Mouse (Mus musculus) MEL (cell line): ENCODE measurements around the gene Rfx4. TPM values are rescaled to one million over a fixed set of nuclear protein-coding genes. Genes with fewer than 3 reads are reported as not detected.

Source experiments
- DNase-seq: peaks from one replicate; pipeline ENCODE4 v3.0.0; 2011; ENCODE audit warnings: low read depth, low spot score
- H3K27ac ChIP-seq: 2 replicates; pipeline ENCODE4 v1.5.1; 2012; ENCODE audit warnings: low read depth, mild to moderate bottlenecking, control low read depth, low read length, moderate library complexity; ENCODE audit not compliant: control insufficient read depth
- H3K27me3 ChIP-seq, 2 experiments: fragments of 150-350 bp in 1 of 2; sonication (generic) in 1 of 2; 2 replicates each; pipeline ENCODE4 v1.6.1; 2012; ENCODE audit warnings: low read length in 2 of 2, mild to moderate bottlenecking in 2 of 2, improper control_type of control experiment in 1 of 2, moderate library complexity in 1 of 2; ENCODE audit not compliant: insufficient read depth in 2 of 2, control insufficient read depth in 1 of 2
- H3K36me3 ChIP-seq, 2 experiments: 2 replicates each; pipeline ENCODE4 v1.6.1; 2012 to 2014; ENCODE audit warnings: low read length in 2 of 2, improper control_type of control experiment in 1 of 2, inconsistent platforms in 1 of 2, mild to moderate bottlenecking in 1 of 2; ENCODE audit not compliant: insufficient read depth in 2 of 2, control insufficient read depth in 1 of 2
- H3K4me1 ChIP-seq, 2 experiments: fragments of 150-350 bp in 1 of 2; sonication (generic) in 1 of 2; 2 replicates each; pipeline ENCODE4 v1.6.1; 2012; ENCODE audit warnings: low read length in 2 of 2, improper control_type of control experiment in 1 of 2, mild to moderate bottlenecking in 1 of 2; ENCODE audit not compliant: insufficient read depth in 2 of 2, control insufficient read depth in 1 of 2
- H3K4me3 ChIP-seq, 2 experiments: fragments of 150-350 bp in 1 of 2; sonication (generic) in 1 of 2; 2 replicates each; pipeline ENCODE4 v1.5.1; 2012; ENCODE audit warnings: low read depth in 2 of 2, low read length in 2 of 2, mild to moderate bottlenecking in 2 of 2, moderate library complexity in 2 of 2, control low read depth in 1 of 2, improper control_type of control experiment in 1 of 2; ENCODE audit not compliant: control insufficient read depth in 1 of 2, insufficient read depth in 1 of 2
- H3K79me2 ChIP-seq: 2 replicates; pipeline ENCODE4 v1.6.1; 2012; ENCODE audit warnings: mild to moderate bottlenecking, low read length, moderate library complexity; ENCODE audit not compliant: control insufficient read depth, poor library complexity, insufficient read depth
- H3K9ac ChIP-seq: 2 replicates; pipeline ENCODE4 v1.6.1; 2012; ENCODE audit warnings: low read depth, mild to moderate bottlenecking, control low read depth, low read length, moderate library complexity; ENCODE audit not compliant: control insufficient read depth, poor library complexity, severe bottlenecking
- H3K9me3 ChIP-seq: fragments of 150-350 bp; sonication (generic); replicated peaks from 2 replicates; pipeline ENCODE4 v1.6.1; 2012; ENCODE audit warnings: mild to moderate bottlenecking, low read length, improper control_type of control experiment, moderate library complexity; ENCODE audit not compliant: insufficient read depth
- BHLHE40 ChIP-seq: IDR thresholded peaks from 2 replicates; pipeline ENCODE4 v1.6.1; 2012; ENCODE audit warnings: low read depth, mild to moderate bottlenecking, inconsistent platforms, low read length, improper control_type of control experiment, borderline replicate concordance
- CHD2 ChIP-seq: IDR thresholded peaks from 2 replicates; pipeline ENCODE4 v1.6.1; 2011; ENCODE audit warnings: low read length, improper control_type of control experiment
- ELF1 ChIP-seq: IDR thresholded peaks from 2 replicates; pipeline ENCODE4 v1.6.1; 2014; ENCODE audit warnings: low read depth, mild to moderate bottlenecking, inconsistent platforms, low read length, improper control_type of control experiment, moderate library complexity
- EP300 ChIP-seq, 2 experiments: IDR thresholded peaks; 2 replicates each; pipeline ENCODE4 v1.6.1; 2011; ENCODE audit warnings: improper control_type of control experiment in 2 of 2, low read length in 2 of 2, low read depth in 1 of 2, mild to moderate bottlenecking in 1 of 2
- GABPA ChIP-seq: IDR thresholded peaks from 2 replicates; pipeline ENCODE4 v1.6.1; 2012; ENCODE audit warnings: low read depth, mild to moderate bottlenecking, inconsistent platforms, low read length, improper control_type of control experiment, moderate library complexity
- GATA1 ChIP-seq: IDR thresholded peaks from 2 replicates; pipeline ENCODE4 v1.6.1; 2011; ENCODE audit warnings: low read depth, low read length, improper control_type of control experiment
- JUND ChIP-seq: IDR thresholded peaks from 2 replicates; pipeline ENCODE4 v1.6.1; 2011; ENCODE audit warnings: low read depth, mild to moderate bottlenecking, improper control_type of control experiment, low read length
- KAT2A ChIP-seq: conservative IDR thresholded peaks from 2 replicates; pipeline ENCODE4 v1.6.1; 2012; ENCODE audit warnings: low read depth, low read length, improper control_type of control experiment, inconsistent platforms
- MAFK ChIP-seq: IDR thresholded peaks from 2 replicates; pipeline ENCODE4 v1.6.1; 2011; ENCODE audit warnings: low read depth, mild to moderate bottlenecking, low read length, improper control_type of control experiment, borderline replicate concordance
- MAX ChIP-seq: IDR thresholded peaks from 2 replicates; pipeline ENCODE4 v1.6.1; 2011; ENCODE audit warnings: low read length, improper control_type of control experiment
- MAZ ChIP-seq: IDR thresholded peaks from 2 replicates; pipeline ENCODE4 v1.6.1; 2012; ENCODE audit warnings: low read depth, mild to moderate bottlenecking, inconsistent platforms, low read length, improper control_type of control experiment
- MEF2A ChIP-seq: IDR thresholded peaks from 2 replicates; pipeline ENCODE4 v1.6.1; 2014; ENCODE audit warnings: low read depth, mild to moderate bottlenecking, inconsistent platforms, low read length, improper control_type of control experiment; ENCODE audit not compliant: poor library complexity, insufficient replicate concordance, severe bottlenecking; ENCODE audit errors: extremely low read depth
- MYB ChIP-seq: IDR thresholded peaks from 2 replicates; pipeline ENCODE4 v1.6.1; 2011; ENCODE audit warnings: mild to moderate bottlenecking, low read depth, low read length, improper control_type of control experiment
- MYC ChIP-seq: IDR thresholded peaks from 2 replicates; pipeline ENCODE4 v1.6.1; 2011; ENCODE audit warnings: low read depth, mild to moderate bottlenecking, low read length, improper control_type of control experiment, moderate library complexity
- NRF1 ChIP-seq: IDR thresholded peaks from 2 replicates; pipeline ENCODE4 v1.6.1; 2014; ENCODE audit warnings: low read depth, mild to moderate bottlenecking, inconsistent platforms, low read length, improper control_type of control experiment, moderate library complexity; ENCODE audit not compliant: poor library complexity, insufficient read depth, severe bottlenecking
- POLR2A ChIP-seq, 2 experiments: IDR thresholded peaks; 2 replicates each; pipeline ENCODE4 v1.6.1; 2011 to 2012; ENCODE audit warnings: low read length in 2 of 2, mild to moderate bottlenecking in 2 of 2, control low read depth in 1 of 2, improper control_type of control experiment in 1 of 2, low read depth in 1 of 2, moderate library complexity in 1 of 2; ENCODE audit not compliant: control insufficient read depth in 1 of 2, insufficient read depth in 1 of 2, poor library complexity in 1 of 2
- POLR2AphosphoS2 ChIP-seq: IDR thresholded peaks from 2 replicates; pipeline ENCODE4 v1.6.1; 2011; ENCODE audit warnings: low read length, improper control_type of control experiment
- RAD21 ChIP-seq: IDR thresholded peaks from 2 replicates; pipeline ENCODE4 v1.6.1; 2011; ENCODE audit warnings: mild to moderate bottlenecking, low read depth, low read length, improper control_type of control experiment
- RCOR1 ChIP-seq: IDR thresholded peaks from 2 replicates; pipeline ENCODE4 v1.6.1; 2012; ENCODE audit warnings: low read depth, mild to moderate bottlenecking, inconsistent platforms, low read length, improper control_type of control experiment
- SIN3A ChIP-seq: IDR thresholded peaks from 2 replicates; pipeline ENCODE4 v1.6.1; 2012; ENCODE audit warnings: low read length, improper control_type of control experiment, inconsistent platforms
- SMC3 ChIP-seq: IDR thresholded peaks from 2 replicates; pipeline ENCODE4 v1.6.1; 2011; ENCODE audit warnings: low read depth, low read length, improper control_type of control experiment
- TAL1 ChIP-seq: IDR thresholded peaks from 2 replicates; pipeline ENCODE4 v1.6.1; 2012; ENCODE audit warnings: mild to moderate bottlenecking, inconsistent platforms, low read length, moderate library complexity, mixed read lengths
- UBTF ChIP-seq: IDR thresholded peaks from 2 replicates; pipeline ENCODE4 v1.6.1; 2012; ENCODE audit warnings: low read depth, mild to moderate bottlenecking, inconsistent platforms, low read length, improper control_type of control experiment, moderate library complexity, borderline replicate concordance; ENCODE audit not compliant: insufficient read depth
- USF2 ChIP-seq, 2 experiments: IDR thresholded peaks; 2 replicates each; pipeline ENCODE4 v1.6.1; 2011 to 2012; ENCODE audit warnings: improper control_type of control experiment in 2 of 2, low read length in 2 of 2, borderline replicate concordance in 1 of 2, inconsistent platforms in 1 of 2, low read depth in 1 of 2, mild to moderate bottlenecking in 1 of 2; ENCODE audit not compliant: insufficient read depth in 1 of 2
- ZKSCAN1 ChIP-seq: IDR thresholded peaks from 2 replicates; pipeline ENCODE4 v1.6.1; 2012; ENCODE audit warnings: low read depth, mild to moderate bottlenecking, inconsistent platforms, low read length, improper control_type of control experiment, moderate library complexity
- ZNF384 ChIP-seq: IDR thresholded peaks from 2 replicates; pipeline ENCODE4 v1.6.1; 2012; ENCODE audit warnings: low read depth, mild to moderate bottlenecking, inconsistent platforms, low read length, improper control_type of control experiment
- polyA plus RNA-seq, 2 experiments: library from polyadenylated mRNA; stranded (reverse) in 1 of 2; unstranded in 1 of 2; fragments of >175 nt in 1 of 2; fragments of >200 nt in 1 of 2; gene quantifications; 2 replicates each; pipeline versions ENCODE4 v1.2.1 to v1.2.4; 2012; ENCODE audit warnings: low replicate concordance in 2 of 2, low read depth in 1 of 2; ENCODE audit not compliant: insufficient read length in 2 of 2, insufficient read depth in 1 of 2, missing spikeins in 1 of 2
- total RNA-seq: library from RNA; depleted of rRNA; stranded (reverse); fragments of 300-350 nt; gene quantifications from 2 replicates; pipeline ENCODE4 v1.2.3, GENCODE M21; 2012

Gene Rfx4
- total and polyA plus RNA-seq, 3 experiments, result not detected

DNA sequence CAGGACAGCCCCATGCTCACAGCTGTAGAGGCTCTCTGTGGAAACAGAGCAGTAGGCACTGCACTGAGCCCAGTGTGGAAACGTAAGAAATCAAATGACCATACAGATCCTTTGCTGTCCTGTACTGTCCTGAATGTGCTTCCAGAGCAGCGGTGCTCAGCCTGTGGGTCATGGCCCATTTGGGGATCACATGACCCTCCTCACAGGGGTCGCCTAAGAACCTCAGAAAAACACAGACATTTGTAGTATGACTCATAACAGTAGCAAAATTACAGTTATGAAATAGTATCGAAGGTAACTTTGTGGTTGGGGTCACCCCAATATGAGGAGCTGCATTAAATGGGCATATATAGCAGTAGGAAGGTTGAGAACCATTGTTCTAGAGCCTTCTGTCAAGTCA is 172.6 kb downstream of the Rfx4 start:
- no peak for DNase-seq
- no peak for TF ChIP-seq POLR2A (IDR thresholded peaks at IDR 0.05; ENCODE audit: control insufficient read depth in 1 of 2, insufficient read depth in 1 of 2, low read depth in 1 of 2, low read length in 2 of 2, poor library complexity in 1 of 2)
- no peak for TF ChIP-seq JUND
- no peak for TF ChIP-seq GABPA
- no peak for TF ChIP-seq MAFK
- TF ChIP-seq, all 39 proteins: peak for 0
- no peaks in the 10 kb centered on the region for H3K27me3 ChIP-seq
- H3K4me1 ChIP-seq, result no peaks in the 10 kb centered on the region
- H3K9ac ChIP-seq, result no peak overlapping the region
- no peak overlapping the region for H3K27ac ChIP-seq
- H3K79me2 ChIP-seq, result 0 out of 2 replicates have a peak, but pooled peaks cover 2% of the 10 kb centered on the region
- peaks cover 0 to 6% of the 10 kb centered on the region in 2 experiments; a peak in 2 of 4 replicates for H3K36me3 ChIP-seq
- H3K4me3 ChIP-seq, result no peak overlapping the region
- H3K9me3 ChIP-seq, result no peaks in the 10 kb centered on the region

DNA sequence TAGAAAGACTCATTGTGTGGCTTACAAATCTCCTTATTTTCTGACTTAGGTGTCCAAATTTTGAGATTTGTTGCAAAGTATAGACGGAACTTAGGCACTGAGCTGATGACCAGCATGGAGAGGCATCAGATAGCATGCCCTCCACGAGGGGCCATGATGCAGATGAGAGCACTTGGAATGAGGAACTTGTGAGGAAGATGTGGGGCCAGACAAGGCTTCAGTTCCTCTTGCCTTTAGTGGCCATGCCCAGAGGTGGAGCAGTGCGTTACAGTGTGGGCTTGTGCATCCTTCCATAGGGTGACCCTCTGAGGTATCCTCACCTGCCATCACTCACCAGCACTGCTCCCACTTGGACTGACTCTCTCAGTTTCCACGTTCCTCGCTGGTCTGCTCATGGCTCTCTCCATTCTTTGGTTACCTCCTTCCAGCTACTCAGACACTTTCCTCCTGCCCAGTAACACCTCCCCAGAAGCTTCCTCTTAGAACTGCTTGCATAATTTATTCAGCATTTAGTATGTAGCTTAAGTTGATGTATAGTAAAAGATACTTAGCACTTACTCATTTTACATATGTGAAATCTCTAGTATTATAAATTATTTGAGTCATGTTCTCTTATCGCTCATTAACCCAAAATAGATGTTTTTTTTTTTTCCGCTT is 179.8 kb downstream of the Rfx4 start:
- DNase-seq, result peak; percentile 81
- no peak overlapping the region for H3K27ac ChIP-seq

DNA sequence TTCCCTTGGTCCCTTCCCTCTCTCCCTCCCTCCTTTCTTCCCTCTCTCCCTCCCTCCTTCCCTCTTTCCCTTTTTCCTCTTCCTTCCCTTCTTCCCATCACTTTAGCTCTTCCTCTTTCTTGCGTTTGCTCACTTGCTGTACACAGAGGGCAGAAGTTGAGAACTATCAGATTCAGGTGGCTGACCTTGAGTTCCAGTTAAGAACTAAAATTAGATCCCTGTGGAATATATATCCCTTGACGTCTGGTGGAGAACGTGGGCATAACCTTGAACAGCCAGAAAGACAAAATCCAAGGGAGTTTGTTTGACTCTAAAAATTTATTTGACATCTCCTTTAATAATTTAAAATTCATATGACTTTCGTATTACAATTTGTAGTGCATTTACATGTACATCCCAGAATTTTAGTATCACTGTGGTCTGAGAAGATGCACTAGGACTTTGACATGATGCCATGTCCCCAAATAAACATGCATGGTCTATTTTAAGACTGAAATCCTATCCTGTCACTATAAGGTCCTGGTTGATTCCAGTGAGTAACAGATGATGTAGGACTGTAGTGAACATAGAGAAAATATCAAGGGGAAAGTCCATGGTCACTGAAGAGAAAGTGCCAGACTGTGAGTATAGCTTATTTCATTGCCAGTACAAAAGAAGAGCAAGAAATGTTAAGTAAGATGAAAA is 181.1 kb downstream of the Rfx4 start:
- Histone ChIP-seq H3K27ac (no peak overlapping the region), H3K9ac (no peak overlapping the region), H3K27me3 (no peaks in the 10 kb centered on the region), H3K4me3 (no peak overlapping the region), H3K36me3 (peaks cover 0 to 6% of the 10 kb centered on the region in 2 experiments; a peak in 3 of 4 replicates), H3K9me3 (no peaks in the 10 kb centered on the region), H3K4me1 (peaks cover 7 to 9% of the 10 kb centered on the region in 2 experiments), H3K79me2 (no peaks in the 10 kb centered on the region)
- no peak for DNase-seq
- no peak for TF ChIP-seq UBTF
- no peak for TF ChIP-seq RAD21
- no peak for TF ChIP-seq GABPA
- no peak for TF ChIP-seq ELF1
- no peak for TF ChIP-seq MAFK
- no peak for TF ChIP-seq MAZ
- no peak for TF ChIP-seq NRF1
- TF ChIP-seq USF2 (IDR thresholded peaks at IDR 0.05; ENCODE audit: borderline replicate concordance in 1 of 2, insufficient read depth in 1 of 2, low read depth in 1 of 2, low read length in 2 of 2), result no peak
- TF ChIP-seq POLR2AphosphoS2, result no peak
- TF ChIP-seq MEF2A, result no peak
- TF ChIP-seq KAT2A, result no peak
- no peak for TF ChIP-seq ZNF384
- no peak for TF ChIP-seq ZKSCAN1
- no peak for TF ChIP-seq JUND
- no peak for TF ChIP-seq TAL1

More for the DNA sequence above, 179.8 kb downstream of the Rfx4 start:
- no peak for TF ChIP-seq ELF1
- no peak for TF ChIP-seq CHD2
- no peak for TF ChIP-seq ZKSCAN1
- no peak for TF ChIP-seq ZNF384
- no peak for TF ChIP-seq SIN3A
- TF ChIP-seq SMC3, result no peak
- no peak for TF ChIP-seq TAL1
- TF ChIP-seq BHLHE40, result no peak
- TF ChIP-seq POLR2A (IDR thresholded peaks at IDR 0.05; ENCODE audit: control insufficient read depth in 1 of 2, insufficient read depth in 1 of 2, low read depth in 1 of 2, low read length in 2 of 2, poor library complexity in 1 of 2), result no peak
- TF ChIP-seq EP300 (IDR thresholded peaks at IDR 0.05; ENCODE audit: low read depth in 1 of 2, low read length in 2 of 2), result peak; percentile 44 to 63; a peak in 3 of 4 replicates
- peak; percentile 87 for TF ChIP-seq MYC
- peak; percentile 61 for TF ChIP-seq GATA1
- TF ChIP-seq MAX, result peak; percentile 70
- no peak for TF ChIP-seq MYB
- peak; percentile 50; the same call in 1 of the 2 replicates for TF ChIP-seq RCOR1
- Histone ChIP-seq H3K4me1 (peaks cover 7 to 9% of the 10 kb centered on the region in 2 experiments), H3K36me3 (peaks cover 0 to 6% of the 10 kb centered on the region in 2 experiments; a peak in 3 of 4 replicates), H3K9me3 (no peaks in the 10 kb centered on the region), H3K27me3 (no peaks in the 10 kb centered on the region), H3K79me2 (0 out of 2 replicates have a peak, but pooled peaks cover 2% of the 10 kb centered on the region), H3K4me3 (no peak overlapping the region), H3K9ac (no peak overlapping the region)
